Mouse (Mus musculus): ENCODE data around the gene Tbx5. TPM values are rescaled to one million over a fixed set of nuclear protein-coding genes. Genes with fewer than 3 reads are reported as not detected.

The Tbx5 gene
- polyA plus RNA-seq, 1 experiment from 2014 or later, result 36.3 TPM

DNA sequence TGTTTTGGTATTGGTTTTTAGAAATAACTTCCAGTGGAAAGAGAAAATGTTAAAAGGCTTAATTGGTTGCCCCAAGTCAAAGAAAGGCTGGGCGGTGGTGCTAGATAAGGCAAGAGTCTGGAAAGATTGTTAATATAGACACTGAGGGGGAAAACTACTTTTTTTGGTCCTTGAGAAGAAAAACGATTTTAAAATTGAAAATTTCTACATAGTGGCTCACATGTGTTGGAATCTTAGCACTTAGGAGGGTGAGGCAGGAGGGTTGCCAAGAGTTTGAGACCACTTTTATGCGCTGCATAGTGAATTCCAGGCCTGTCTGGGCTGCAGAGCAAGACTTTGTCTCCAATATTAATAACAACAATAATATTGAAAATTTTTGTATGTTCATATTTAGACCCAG, 5.4 kb downstream of the Tbx5 start:
- peak overlapping the region; percentile 91; the same call in 1 of the 2 replicates for H3K9ac ChIP-seq (ENCODE audit: low read length)
- peak overlapping the region; percentile 56 for H3K4me3 ChIP-seq (ENCODE audit: low read length)
- H3K4me1 ChIP-seq (ENCODE audit: control insufficient read depth, insufficient read depth, low read length), result peaks cover 7% of the 10 kb centered on the region
- no peaks in the 10 kb centered on the region for H3K9me3 ChIP-seq (replicated peaks; ENCODE audit: control insufficient read depth, low read length)
- WGBS, result 33% methylated on average over 3 of the region's 3 CpGs
- no peak overlapping the region; the same call in 1 of the 2 replicates for H3K27ac ChIP-seq (ENCODE audit: low read length)
- peak overlapping the region; percentile 73 for H3K4me2 ChIP-seq (ENCODE audit: low read depth, low read length)
- no peak for ATAC-seq (replicated peaks; ENCODE audit: extremely low read depth, insufficient read depth, low FRiP score)
- peaks cover 18% of the 10 kb centered on the region for H3K27me3 ChIP-seq (ENCODE audit: control insufficient read depth, insufficient read depth, low read length)
- H3K36me3 ChIP-seq (ENCODE audit: control insufficient read depth, insufficient read depth), result no peaks in the 10 kb centered on the region

DNA sequence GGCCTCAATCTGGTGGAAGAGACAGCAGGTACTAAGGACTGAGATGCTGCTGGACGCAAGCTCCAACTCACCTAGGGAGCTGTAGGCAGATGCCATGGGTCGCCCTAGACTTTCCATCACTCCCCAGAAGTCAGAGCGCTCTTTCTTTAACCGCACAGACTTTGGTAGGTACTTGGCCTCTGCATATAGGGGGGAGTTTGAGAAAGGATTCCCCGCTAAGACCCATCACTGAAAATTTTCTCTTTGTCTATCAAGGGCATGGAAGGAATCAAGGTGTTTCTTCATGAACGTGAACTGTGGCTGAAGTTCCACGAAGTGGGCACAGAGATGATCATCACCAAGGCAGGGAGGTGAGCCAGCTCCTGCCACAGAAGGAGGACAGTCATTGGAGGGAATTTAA, 6.0 kb downstream of the Tbx5 start:
- peaks cover 21% of the 10 kb centered on the region for H3K27me3 ChIP-seq (ENCODE audit: control insufficient read depth, insufficient read depth, low read length)
- no peak for ATAC-seq (replicated peaks; ENCODE audit: extremely low read depth, insufficient read depth, low FRiP score)
- peak overlapping the region; percentile 73 for H3K4me2 ChIP-seq (ENCODE audit: low read depth, low read length)
- peak overlapping the region; percentile 56 for H3K4me3 ChIP-seq (ENCODE audit: low read length)
- H3K4me1 ChIP-seq (ENCODE audit: control insufficient read depth, insufficient read depth, low read length), result peaks cover 10% of the 10 kb centered on the region
- peak overlapping the region; percentile 61 for H3K27ac ChIP-seq (ENCODE audit: low read length)
- no peaks in the 10 kb centered on the region for H3K36me3 ChIP-seq (ENCODE audit: control insufficient read depth, insufficient read depth)
- 36% methylated on average over 7 of the region's 7 CpGs for WGBS
- H3K9ac ChIP-seq (ENCODE audit: low read length), result peak overlapping the region; percentile 91
- no peaks in the 10 kb centered on the region for H3K9me3 ChIP-seq (replicated peaks; ENCODE audit: control insufficient read depth, low read length)

DNA sequence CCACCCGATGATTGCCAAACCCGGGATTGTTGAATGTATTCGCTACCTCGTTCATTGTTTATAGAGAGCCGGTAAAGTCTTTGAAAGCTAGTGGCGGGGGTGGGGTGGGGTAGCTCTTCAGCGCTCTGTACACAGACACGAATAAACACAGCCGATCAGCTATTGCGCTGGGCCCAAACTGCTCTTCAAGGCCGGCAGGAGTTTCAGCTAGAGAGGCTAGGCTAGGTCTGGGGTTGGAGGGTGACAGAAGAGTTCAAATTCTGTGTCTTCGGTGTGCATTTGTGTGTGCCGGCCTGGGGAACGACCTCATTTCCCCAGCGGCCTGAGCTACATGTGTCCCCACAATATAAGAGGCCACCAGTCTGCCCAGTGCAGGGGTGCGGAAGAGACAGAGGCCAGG, 6.7 kb downstream of the Tbx5 start:
- WGBS, result 7% methylated on average over 16 of the region's 16 CpGs
- H3K36me3 ChIP-seq (ENCODE audit: control insufficient read depth, insufficient read depth), result no peaks in the 10 kb centered on the region

DNA sequence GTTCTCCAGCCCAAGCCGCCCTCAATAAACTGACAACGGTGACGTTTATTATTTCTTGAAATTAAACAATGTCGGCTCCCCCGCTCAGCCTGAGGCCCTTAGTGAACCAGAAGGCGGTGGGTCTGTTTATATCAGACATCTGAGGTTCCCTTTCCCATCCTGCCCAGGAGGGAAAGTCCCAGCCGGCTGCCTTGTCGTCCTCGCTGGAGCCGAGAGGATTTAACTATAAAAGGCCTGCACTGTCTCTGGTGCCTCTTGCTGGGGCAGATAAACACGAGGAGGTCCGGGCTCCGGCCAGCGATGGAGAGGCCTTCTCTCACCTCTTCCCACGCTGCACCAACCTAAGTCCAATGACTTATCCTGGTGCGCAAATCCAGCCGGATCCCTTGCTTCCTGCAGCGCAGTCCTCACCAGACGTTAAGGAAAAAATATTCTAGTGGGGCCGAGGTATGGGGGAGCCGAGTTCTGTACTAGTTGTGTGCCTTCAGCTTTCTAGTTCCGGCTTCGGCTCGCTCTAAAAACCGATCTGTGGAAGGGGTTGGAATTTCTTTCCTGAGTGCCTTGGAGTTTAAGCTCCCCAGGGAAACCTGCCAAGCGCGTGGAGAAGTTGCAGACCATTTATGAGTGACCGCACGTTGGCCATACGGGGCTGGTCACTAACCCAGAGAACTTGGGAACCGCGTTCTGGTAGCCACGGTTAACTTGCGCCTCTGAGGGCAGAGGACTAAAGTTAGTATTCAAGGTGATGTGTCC, 7.3 kb downstream of the Tbx5 start:
- H3K4me3 ChIP-seq (ENCODE audit: low read length), result peak overlapping the region; percentile 56
- WGBS, result 4% methylated on average over 34 of the region's 34 CpGs

More for the DNA sequence above, 6.7 kb downstream of the Tbx5 start:
- Histone ChIP-seq H3K9me3 (replicated peaks; ENCODE audit: control insufficient read depth, low read length) (no peaks in the 10 kb centered on the region), H3K4me1 (ENCODE audit: control insufficient read depth, insufficient read depth, low read length) (peaks cover 10% of the 10 kb centered on the region), H3K9ac (ENCODE audit: low read length) (peak overlapping the region; percentile 91), H3K27ac (ENCODE audit: low read length) (peak overlapping the region; percentile 61), H3K4me3 (ENCODE audit: low read length) (peak overlapping the region; percentile 56), H3K27me3 (ENCODE audit: control insufficient read depth, insufficient read depth, low read length) (peaks cover 16% of the 10 kb centered on the region), H3K4me2 (ENCODE audit: low read depth, low read length) (peak overlapping the region; percentile 73)
- no peak for ATAC-seq (replicated peaks; ENCODE audit: extremely low read depth, insufficient read depth, low FRiP score)

DNA sequence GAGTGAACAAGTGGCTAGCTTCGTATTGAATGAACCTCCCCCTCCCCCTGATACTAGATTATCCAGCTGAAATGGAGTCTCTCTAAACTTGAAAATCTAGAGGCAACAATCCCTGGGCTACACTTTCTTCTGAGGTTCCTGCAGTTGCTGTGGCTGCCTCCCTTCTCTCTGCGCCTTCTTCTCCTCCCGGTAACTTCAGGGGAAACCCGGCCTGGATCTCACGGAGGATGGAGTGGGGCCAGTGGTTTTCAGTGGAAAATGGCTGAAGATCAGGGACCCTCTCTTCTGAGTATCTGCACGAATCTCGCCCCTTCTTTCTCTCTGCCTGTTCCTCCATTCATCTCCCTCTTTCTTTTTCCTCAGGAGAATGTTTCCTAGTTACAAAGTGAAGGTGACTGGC, 7.9 kb downstream of the Tbx5 start:
- peak overlapping the region; percentile 56 for H3K4me3 ChIP-seq (ENCODE audit: low read length)
- no peak for ATAC-seq (replicated peaks; ENCODE audit: extremely low read depth, insufficient read depth, low FRiP score)
- peak overlapping the region; percentile 73 for H3K4me2 ChIP-seq (ENCODE audit: low read depth, low read length)
- H3K27me3 ChIP-seq (ENCODE audit: control insufficient read depth, insufficient read depth, low read length), result peaks cover 15% of the 10 kb centered on the region; the same call in 1 of the 2 replicates
- peak overlapping the region; percentile 91 for H3K9ac ChIP-seq (ENCODE audit: low read length)
- WGBS, result 16% methylated on average over 7 of the region's 7 CpGs
- no peaks in the 10 kb centered on the region for H3K9me3 ChIP-seq (replicated peaks; ENCODE audit: control insufficient read depth, low read length)
- H3K36me3 ChIP-seq (ENCODE audit: control insufficient read depth, insufficient read depth), result no peaks in the 10 kb centered on the region
- peak overlapping the region; percentile 61 for H3K27ac ChIP-seq (ENCODE audit: low read length)
- peaks cover 20% of the 10 kb centered on the region for H3K4me1 ChIP-seq (ENCODE audit: control insufficient read depth, insufficient read depth, low read length)

More for the DNA sequence above, 7.3 kb downstream of the Tbx5 start:
- no peaks in the 10 kb centered on the region for H3K36me3 ChIP-seq (ENCODE audit: control insufficient read depth, insufficient read depth)
- ATAC-seq (replicated peaks; ENCODE audit: extremely low read depth, insufficient read depth, low FRiP score), result no peak
- peak overlapping the region; percentile 61 for H3K27ac ChIP-seq (ENCODE audit: low read length)
- no peaks in the 10 kb centered on the region for H3K9me3 ChIP-seq (replicated peaks; ENCODE audit: control insufficient read depth, low read length)
- peaks cover 15% of the 10 kb centered on the region; the same call in 1 of the 2 replicates for H3K27me3 ChIP-seq (ENCODE audit: control insufficient read depth, insufficient read depth, low read length)
- peak overlapping the region; percentile 91 for H3K9ac ChIP-seq (ENCODE audit: low read length)
- peaks cover 15% of the 10 kb centered on the region for H3K4me1 ChIP-seq (ENCODE audit: control insufficient read depth, insufficient read depth, low read length)
- peak overlapping the region; percentile 73 for H3K4me2 ChIP-seq (ENCODE audit: low read depth, low read length)

DNA sequence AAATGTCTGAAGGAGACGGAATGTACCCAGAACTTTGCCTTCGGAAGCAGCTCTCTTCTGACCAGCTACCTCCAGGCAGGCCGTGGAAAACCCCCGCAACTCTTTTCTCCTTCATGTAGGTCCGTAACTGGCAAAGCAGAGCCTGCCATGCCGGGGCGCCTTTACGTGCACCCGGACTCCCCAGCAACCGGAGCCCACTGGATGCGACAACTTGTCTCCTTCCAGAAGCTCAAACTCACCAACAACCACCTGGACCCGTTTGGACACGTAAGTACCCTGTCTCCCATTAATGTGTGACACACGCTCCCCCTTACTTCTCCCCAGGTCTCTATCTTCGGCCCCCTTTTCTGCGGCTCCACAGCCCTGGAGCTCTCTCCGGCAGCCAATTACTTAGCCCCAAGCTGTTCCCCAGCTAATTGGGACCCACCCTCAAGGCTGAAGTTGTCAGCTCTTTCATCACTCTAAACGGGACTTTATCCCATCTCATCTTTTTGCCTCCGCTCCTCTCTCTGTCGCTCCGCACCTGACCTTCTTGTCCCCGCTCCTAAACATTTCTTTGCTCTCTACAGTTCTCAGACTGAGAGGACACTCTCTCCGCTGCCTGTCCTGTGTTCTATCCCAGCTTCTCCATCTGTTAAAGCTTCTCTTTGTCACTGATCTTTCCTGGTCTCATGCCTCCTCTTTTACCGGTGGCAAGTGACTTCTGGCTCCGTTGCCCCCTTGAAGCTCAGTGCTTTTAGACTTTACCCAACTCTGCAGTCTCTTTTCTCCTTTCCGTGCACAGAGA, 9.4 kb downstream of the Tbx5 start:
- H3K9ac ChIP-seq (ENCODE audit: low read length), result peak overlapping the region; percentile 44
- H3K4me2 ChIP-seq (ENCODE audit: low read depth, low read length), result peak overlapping the region; percentile 43
- H3K4me3 ChIP-seq (ENCODE audit: low read length), result peak overlapping the region; percentile 17
- ATAC-seq (replicated peaks; ENCODE audit: extremely low read depth, insufficient read depth, low FRiP score), result no peak
- peaks cover 20% of the 10 kb centered on the region for H3K4me1 ChIP-seq (ENCODE audit: control insufficient read depth, insufficient read depth, low read length)
- peak overlapping the region; percentile 24; the same call in 1 of the 2 replicates for H3K27ac ChIP-seq (ENCODE audit: low read length)
- peaks cover 15% of the 10 kb centered on the region; the same call in 1 of the 2 replicates for H3K27me3 ChIP-seq (ENCODE audit: control insufficient read depth, insufficient read depth, low read length)
- 31% methylated on average over 26 of the region's 26 CpGs for WGBS
- peaks cover 2% of the 10 kb centered on the region; the same call in 1 of the 2 replicates for H3K36me3 ChIP-seq (ENCODE audit: control insufficient read depth, insufficient read depth)
- H3K9me3 ChIP-seq (replicated peaks; ENCODE audit: control insufficient read depth, low read length), result no peaks in the 10 kb centered on the region

DNA sequence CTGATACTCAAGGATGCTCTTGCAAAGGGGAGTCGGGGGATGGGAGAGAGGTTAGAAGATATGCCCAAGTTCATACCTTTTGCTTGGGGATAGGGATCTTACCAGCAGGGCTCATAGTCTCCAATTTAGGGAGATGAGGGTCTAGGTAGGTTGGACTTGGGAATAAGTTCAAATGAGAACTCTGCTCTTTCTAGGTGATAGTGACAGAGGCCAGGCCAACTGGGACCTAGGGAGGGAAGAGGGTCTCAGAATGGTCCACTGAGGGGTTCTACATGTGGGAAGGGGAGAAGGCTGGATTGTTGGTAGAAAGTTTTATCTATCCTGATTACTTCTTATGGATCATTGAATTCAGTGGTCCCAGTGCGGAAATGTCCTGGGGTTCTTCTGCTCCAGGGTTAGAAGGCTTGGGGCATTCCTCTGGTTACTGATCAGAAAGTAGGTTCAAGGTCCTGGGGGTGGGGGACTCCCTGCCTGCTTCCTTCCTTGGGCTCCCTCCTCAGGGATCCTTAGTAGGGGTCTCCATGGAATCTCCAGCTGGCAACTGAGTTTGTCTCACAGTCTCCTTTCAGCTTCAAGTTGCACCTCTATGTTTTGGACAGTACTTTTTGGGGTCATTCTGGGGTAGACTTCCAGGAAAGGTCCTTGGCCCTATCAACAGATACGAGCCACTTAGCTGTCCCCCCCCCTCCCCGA, 10.4 kb downstream of the Tbx5 start:
- WGBS, result 41% methylated on average over 4 of the region's 4 CpGs
- H3K9ac ChIP-seq (ENCODE audit: low read length), result peak overlapping the region; percentile 42
- peaks cover 12% of the 10 kb centered on the region; the same call in 1 of the 2 replicates for H3K27me3 ChIP-seq (ENCODE audit: control insufficient read depth, insufficient read depth, low read length)
- H3K27ac ChIP-seq (ENCODE audit: low read length), result peak overlapping the region; percentile 46
- peak overlapping the region; percentile 25; the same call in 1 of the 2 replicates for H3K4me2 ChIP-seq (ENCODE audit: low read depth, low read length)
- no peaks in the 10 kb centered on the region for H3K9me3 ChIP-seq (replicated peaks; ENCODE audit: control insufficient read depth, low read length)
- no peak for ATAC-seq (replicated peaks; ENCODE audit: extremely low read depth, insufficient read depth, low FRiP score)
- H3K4me3 ChIP-seq (ENCODE audit: low read length), result no peak overlapping the region
- H3K36me3 ChIP-seq (ENCODE audit: control insufficient read depth, insufficient read depth), result peaks cover 6% of the 10 kb centered on the region; the same call in 1 of the 2 replicates
- H3K4me1 ChIP-seq (ENCODE audit: control insufficient read depth, insufficient read depth, low read length), result peaks cover 20% of the 10 kb centered on the region

DNA sequence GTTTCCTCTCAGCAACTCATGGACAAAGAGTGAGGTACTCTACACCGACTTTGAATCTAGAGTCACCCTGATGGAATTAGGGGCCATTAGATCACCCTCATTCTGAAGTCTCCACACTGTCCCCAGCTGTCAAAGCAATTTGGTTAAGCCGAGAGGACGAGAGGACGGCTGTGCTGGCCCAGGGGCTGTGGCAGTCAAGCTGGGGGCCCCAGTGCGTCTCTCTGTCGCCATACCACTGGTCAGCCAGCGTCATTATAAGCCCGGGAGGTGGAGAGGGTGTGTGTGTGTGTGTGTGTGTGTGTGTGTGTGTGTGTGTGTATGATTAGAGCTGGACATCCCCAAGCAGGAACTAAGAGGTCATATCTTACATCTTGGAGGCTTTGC, 10.9 kb downstream of the Tbx5 start:
- ATAC-seq (replicated peaks; ENCODE audit: extremely low read depth, insufficient read depth, low FRiP score), result no peak
- no peak overlapping the region for H3K4me3 ChIP-seq (ENCODE audit: low read length)
- no peak overlapping the region for H3K4me2 ChIP-seq (ENCODE audit: low read depth, low read length)
- H3K9ac ChIP-seq (ENCODE audit: low read length), result no peak overlapping the region; the same call in 1 of the 2 replicates
- 15% methylated on average over 8 of the region's 8 CpGs for WGBS
- H3K9me3 ChIP-seq (replicated peaks; ENCODE audit: control insufficient read depth, low read length), result no peaks in the 10 kb centered on the region
- H3K4me1 ChIP-seq (ENCODE audit: control insufficient read depth, insufficient read depth, low read length), result peaks cover 22% of the 10 kb centered on the region
- H3K36me3 ChIP-seq (ENCODE audit: control insufficient read depth, insufficient read depth), result peaks cover 6% of the 10 kb centered on the region; the same call in 1 of the 2 replicates
- peak overlapping the region; percentile 46; the same call in 1 of the 2 replicates for H3K27ac ChIP-seq (ENCODE audit: low read length)
- H3K27me3 ChIP-seq (ENCODE audit: control insufficient read depth, insufficient read depth, low read length), result peaks cover 12% of the 10 kb centered on the region; the same call in 1 of the 2 replicates
